Mouse (Mus musculus) myocyte (in vitro differentiated cells): ENCODE measurements around the gene 9330161L09Rik. TPM values are rescaled to one million over a fixed set of nuclear protein-coding genes. Genes with fewer than 3 reads are reported as not detected.

Source experiments
- H3K27me3 ChIP-seq: one replicate; pipeline ENCODE4 v1.6.1; 2011; ENCODE audit not compliant: control insufficient read depth, insufficient read depth, insufficient read length
- H3K36me3 ChIP-seq: one replicate; pipeline ENCODE4 v1.6.1; 2011; ENCODE audit not compliant: control insufficient read depth, insufficient read depth
- H3K4me2 ChIP-seq: one replicate; pipeline ENCODE4 v1.6.1; 2011; ENCODE audit warnings: low read depth, control low read depth
- H3K4me3 ChIP-seq: one replicate; pipeline ENCODE4 v1.5.1; 2011; ENCODE audit warnings: mild to moderate bottlenecking, control low read depth, moderate library complexity
- H3K79me2 ChIP-seq: one replicate; pipeline ENCODE4 v1.6.1; 2011; ENCODE audit not compliant: control insufficient read depth, insufficient read depth
- H3ac ChIP-seq: one replicate; pipeline ENCODE4 v1.6.1; 2011; ENCODE audit not compliant: control insufficient read depth, insufficient read length
- CEBPB ChIP-seq: IDR thresholded peaks from 2 replicates; pipeline ENCODE4 v1.6.1; 2011; ENCODE audit warnings: mild to moderate bottlenecking, moderate library complexity; ENCODE audit not compliant: poor library complexity, insufficient read depth, severe bottlenecking
- E2F4 ChIP-seq: IDR thresholded peaks from one replicate; pipeline ENCODE4 v1.6.1; 2011; ENCODE audit warnings: mild to moderate bottlenecking, control low read depth, moderate library complexity; ENCODE audit not compliant: insufficient read depth
- MAX ChIP-seq: IDR thresholded peaks from one replicate; pipeline ENCODE4 v1.6.1; 2011; ENCODE audit warnings: low read depth, mild to moderate bottlenecking, control low read depth
- MYOD1 ChIP-seq, 3 experiments: IDR thresholded peaks; one replicate each; pipeline ENCODE4 v1.6.1; 2011; ENCODE audit warnings: control low read depth in 2 of 3, low read depth in 2 of 3, mild to moderate bottlenecking in 2 of 3, moderate library complexity in 1 of 3; ENCODE audit not compliant: insufficient read length in 2 of 3, control insufficient read depth in 1 of 3
- MYOG ChIP-seq, 3 experiments: IDR thresholded peaks; one replicate each; pipeline ENCODE4 v1.6.1; 2011; ENCODE audit warnings: control low read depth in 2 of 3, low read depth in 2 of 3, mild to moderate bottlenecking in 2 of 3; ENCODE audit not compliant: insufficient read length in 2 of 3, control insufficient read depth in 1 of 3, insufficient read depth in 1 of 3
- POLR2A ChIP-seq: IDR thresholded peaks from one replicate; pipeline ENCODE4 v1.6.1; 2011; ENCODE audit warnings: low read depth, mild to moderate bottlenecking, control low read depth, moderate library complexity; ENCODE audit not compliant: insufficient read length
- POLR2AphosphoS2 ChIP-seq: IDR thresholded peaks from one replicate; pipeline ENCODE4 v1.6.1; 2011; ENCODE audit warnings: low read depth, control low read depth; ENCODE audit not compliant: insufficient read length
- REST ChIP-seq: IDR thresholded peaks from one replicate; pipeline ENCODE4 v1.6.1; 2011; ENCODE audit warnings: mild to moderate bottlenecking, control low read depth, moderate library complexity; ENCODE audit not compliant: insufficient read depth, insufficient read length
- SRF ChIP-seq: IDR thresholded peaks from one replicate; pipeline ENCODE4 v1.6.1; 2011; ENCODE audit warnings: low read depth; ENCODE audit not compliant: control insufficient read depth, insufficient read length
- TCF12 ChIP-seq: IDR thresholded peaks from one replicate; pipeline ENCODE4 v1.6.1; 2011; ENCODE audit warnings: mild to moderate bottlenecking, control low read depth; ENCODE audit not compliant: poor library complexity, insufficient read depth, severe bottlenecking
- TCF3 ChIP-seq: IDR thresholded peaks from one replicate; pipeline ENCODE4 v1.6.1; 2011; ENCODE audit warnings: low read depth, control low read depth; ENCODE audit not compliant: insufficient read length
- USF1 ChIP-seq: IDR thresholded peaks from one replicate; pipeline ENCODE4 v1.6.1; 2011; ENCODE audit warnings: low read depth, mild to moderate bottlenecking, control low read depth, moderate library complexity
- polyA plus RNA-seq: library from polyadenylated mRNA; unstranded; fragments of >200 nt; fragmentation: generic; extraction: Trizol; gene quantifications from one replicate; pipeline ENCODE4 v1.2.1, GENCODE M21; 2012; ENCODE audit warnings: missing spikeins

The 9330161L09Rik gene
- polyA plus RNA-seq, 1 experiment = 0.60 TPM

DNA sequence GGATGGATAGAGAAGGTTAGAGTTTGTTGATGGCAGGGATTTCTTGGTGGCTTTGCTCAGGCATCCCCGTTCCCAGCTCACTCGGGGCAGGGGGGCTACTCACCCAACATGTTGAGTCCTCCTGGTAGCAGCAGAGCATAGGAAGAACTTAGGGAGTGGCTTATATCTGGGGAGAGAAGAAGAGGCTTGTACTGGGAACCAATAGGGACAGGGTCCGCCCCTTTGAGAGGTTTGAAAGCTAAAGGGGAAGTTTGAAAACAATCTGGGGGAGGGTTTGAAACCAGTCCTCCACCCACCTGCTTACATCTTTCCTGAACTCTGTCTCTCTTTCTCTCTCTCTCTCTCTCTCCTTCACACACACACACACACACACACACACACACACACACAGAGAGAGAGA, 35.9 kb upstream of the 9330161L09Rik start, which contains the start of gene Ifi27l2a:
Gene Ifi27l2a, minus strand, starts transcription at position 157 of the 400 bp plus-strand sequence.
- Histone ChIP-seq H3K27me3 (no peaks in the 10 kb centered on the region), H3K4me2 (no peak within 1 kb of the TSS), H3K36me3 (peaks cover 5% of the 10 kb centered on the region), H3ac (no peak within 1 kb of the TSS), H3K4me3 (no peak within 1 kb of the TSS), H3K79me2 (no peaks in the 10 kb centered on the region)
- no peak for TF ChIP-seq MYOD1 (IDR thresholded peaks at IDR 0.05; ENCODE audit: control insufficient read depth in 1 of 3, insufficient read length in 2 of 3, low read depth in 2 of 3)
- no peak for TF ChIP-seq E2F4
- TF ChIP-seq REST = no peak
- no peak for TF ChIP-seq POLR2A
- TF ChIP-seq TCF12 = no peak
- TF ChIP-seq USF1 = no peak
- TF ChIP-seq TCF3 = no peak
- no peak for TF ChIP-seq MAX
- no peak for TF ChIP-seq POLR2AphosphoS2
- no peak for TF ChIP-seq CEBPB
- TF ChIP-seq SRF = no peak
- no peak for TF ChIP-seq MYOG (IDR thresholded peaks at IDR 0.05; ENCODE audit: control insufficient read depth in 1 of 3, insufficient read depth in 1 of 3, insufficient read length in 2 of 3, low read depth in 2 of 3)

GRCm38 (mm10) chr12:103437601-103438000, 30.0 kb upstream of the 9330161L09Rik start:
- no peak overlapping the region for H3ac ChIP-seq
- no peaks in the 10 kb centered on the region for H3K27me3 ChIP-seq
- H3K4me2 ChIP-seq = no peak overlapping the region
- H3K79me2 ChIP-seq = peaks cover 4% of the 10 kb centered on the region
- peaks cover 5% of the 10 kb centered on the region for H3K36me3 ChIP-seq
- TF ChIP-seq TCF12 = no peak
- TF ChIP-seq E2F4 = no peak
- TF ChIP-seq POLR2A = no peak
- no peak for TF ChIP-seq MYOD1 (IDR thresholded peaks at IDR 0.05; ENCODE audit: control insufficient read depth in 1 of 3, insufficient read length in 2 of 3, low read depth in 2 of 3)
- TF ChIP-seq SRF = no peak
- no peak for TF ChIP-seq REST
- TF ChIP-seq POLR2AphosphoS2 = no peak
- H3K4me3 ChIP-seq = no peak overlapping the region

DNA sequence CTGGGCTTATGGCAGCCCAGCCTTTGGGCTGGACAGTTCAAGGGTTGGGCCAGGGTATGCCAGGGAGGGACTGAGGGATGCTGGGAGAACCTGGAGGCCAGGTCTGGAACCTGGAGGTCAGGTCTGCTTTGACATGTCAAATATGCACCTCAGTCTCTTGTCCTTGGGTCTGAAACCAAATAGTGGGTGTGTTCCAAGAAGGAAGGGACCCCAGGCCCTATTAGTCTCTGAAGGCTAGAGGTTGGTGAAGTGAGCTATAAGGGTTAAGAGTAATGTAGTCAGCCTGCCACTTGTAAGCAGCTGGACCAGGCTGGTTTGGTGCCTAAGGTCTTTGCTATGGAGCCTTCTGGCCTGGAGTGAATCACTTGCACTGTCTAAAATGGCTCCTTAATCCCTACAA, 27.2 kb upstream of the 9330161L09Rik start:
- Histone ChIP-seq H3K4me2 (peak overlapping the region; percentile 81), H3K36me3 (no peaks in the 10 kb centered on the region), H3K79me2 (peaks cover 4% of the 10 kb centered on the region), H3ac (no peak overlapping the region), H3K27me3 (no peaks in the 10 kb centered on the region), H3K4me3 (peak overlapping the region; percentile 32)
- TF ChIP-seq MAX (no peak), CEBPB (no peak), TCF3 (no peak), POLR2A (no peak), POLR2AphosphoS2 (no peak), MYOD1 (IDR thresholded peaks at IDR 0.05; ENCODE audit: control insufficient read depth in 1 of 3, insufficient read length in 2 of 3, low read depth in 2 of 3) (no peak), REST (no peak), USF1 (no peak), E2F4 (no peak), MYOG (IDR thresholded peaks at IDR 0.05; ENCODE audit: control insufficient read depth in 1 of 3, insufficient read depth in 1 of 3, insufficient read length in 2 of 3, low read depth in 2 of 3) (no peak), SRF (no peak), TCF12 (no peak)

- peak within 1 kb of the TSS; percentile 81 for H3K4me2 ChIP-seq
- H3ac ChIP-seq = no peak within 1 kb of the TSS
- H3K79me2 ChIP-seq = peaks cover 4% of the 10 kb centered on the region
- TF ChIP-seq CEBPB (0 out of 2 replicates have a peak, but pooled peaks have one; percentile 19), POLR2A (peak; percentile 45), REST (no peak), TCF12 (no peak), USF1 (peak; percentile 97), MYOD1 (IDR thresholded peaks at IDR 0.05; ENCODE audit: control insufficient read depth in 1 of 3, insufficient read length in 2 of 3, low read depth in 2 of 3) (peak; percentile 39 to 59 (median 51)), SRF (no peak), MAX (no peak), MYOG (IDR thresholded peaks at IDR 0.05; ENCODE audit: control insufficient read depth in 1 of 3, insufficient read depth in 1 of 3, insufficient read length in 2 of 3, low read depth in 2 of 3) (peak in 2 of 3 experiments; percentile 40 to 64), E2F4 (no peak), POLR2AphosphoS2 (peak; percentile 51), TCF3 (no peak)
- H3K36me3 ChIP-seq = no peaks in the 10 kb centered on the region
- peak within 1 kb of the TSS; percentile 32 for H3K4me3 ChIP-seq
- H3K27me3 ChIP-seq = no peaks in the 10 kb centered on the region
Measured at GRCm38 (mm10) chr12:103433986-103434731, 26.5 kb upstream of the 9330161L09Rik start, which contains the start of gene Ifi27. Gene Ifi27, plus strand, starts transcription at chr12:103434211.
